ENCODE assay signal across 20 mouse cellular contexts in the genomic region with DNA sequence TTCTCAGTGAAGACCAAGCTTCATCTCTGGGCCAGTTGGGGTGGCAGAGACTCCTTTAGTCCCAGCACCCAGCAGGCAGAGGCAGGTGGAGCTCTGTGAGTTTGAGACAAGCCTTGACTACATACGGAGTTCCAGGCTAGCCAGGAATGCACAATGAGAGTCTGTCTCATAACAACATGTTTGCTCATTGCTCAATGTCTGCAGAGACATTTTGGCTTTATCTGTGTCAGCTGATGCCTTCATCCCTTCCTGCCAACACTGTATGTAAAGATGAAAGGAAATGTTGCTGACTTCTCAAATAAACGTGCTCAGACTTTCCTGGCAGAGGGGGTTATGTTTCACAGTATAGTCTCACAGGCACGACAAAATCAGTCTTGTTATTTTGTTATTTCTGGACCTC.
"Had no signal": no experiment of that assay in that cellular context is flagged by ENCODE, and none has a peak within 500 bp of the region (broad histone marks: within the 10 kb centered on the region; RNA-seq: fewer than 3 reads in every experiment).

No protein-coding gene starts in this region.

- DNase-seq: kidney, adult 2 months; kidney, postnatal 25 days; layer of hippocampus, adult 9-11 months; lung, adult 18-20 months; lung, postnatal 14 days; right cerebral cortex, adult 18-20 months; right cerebral cortex, postnatal 14 days; right cerebral cortex, postnatal 4 days; thymus, postnatal 36 days had no signal

- H3K9ac ChIP-seq: limb, embryonic 15.5 days; lung, embryonic 15.5 days; midbrain, embryonic 12.5 days; midbrain, embryonic 15.5 days; neural tube, embryonic 12.5 days; neural tube, embryonic 15.5 days; stomach, embryonic 15.5 days had no signal

- H3K36me3 ChIP-seq: lung, embryonic 15.5 days; midbrain, embryonic 15.5 days; stomach, embryonic 15.5 days had no signal

- H3K27ac ChIP-seq: kidney, postnatal 0 days; layer of hippocampus, adult 2 months; limb, embryonic 15.5 days; lung, embryonic 15.5 days; macrophage; midbrain, embryonic 12.5 days; midbrain, embryonic 15.5 days; neural tube, embryonic 12.5 days; neural tube, embryonic 15.5 days; stomach, embryonic 15.5 days had no signal

- ATAC-seq: intestine, postnatal 0 days; midbrain, embryonic 15.5 days had no signal

- H3K4me2 ChIP-seq: limb, embryonic 15.5 days; lung, embryonic 15.5 days; midbrain, embryonic 12.5 days; midbrain, embryonic 15.5 days; neural tube, embryonic 12.5 days; neural tube, embryonic 15.5 days; stomach, embryonic 15.5 days had no signal

- H3K4me3 ChIP-seq: layer of hippocampus, adult 2 months; limb, embryonic 15.5 days; lung, embryonic 15.5 days; midbrain, embryonic 12.5 days; midbrain, embryonic 15.5 days; neural tube, embryonic 12.5 days; neural tube, embryonic 15.5 days; stomach, embryonic 15.5 days had no signal

- H3K27me3 ChIP-seq: limb, embryonic 15.5 days; lung, embryonic 15.5 days; midbrain, embryonic 12.5 days; midbrain, embryonic 15.5 days; neural tube, embryonic 12.5 days; neural tube, embryonic 15.5 days; stomach, embryonic 15.5 days had no signal

- H3K4me1 ChIP-seq: limb, embryonic 15.5 days; lung, embryonic 15.5 days; midbrain, embryonic 12.5 days; midbrain, embryonic 15.5 days; neural tube, embryonic 12.5 days; neural tube, embryonic 15.5 days; stomach, embryonic 15.5 days had no signal

- H3K9me3 ChIP-seq: limb, embryonic 15.5 days; lung, embryonic 15.5 days; midbrain, embryonic 12.5 days; midbrain, embryonic 15.5 days; neural tube, embryonic 12.5 days; neural tube, embryonic 15.5 days; stomach, embryonic 15.5 days had no signal
